Mouse (Mus musculus) embryonic facial prominence, embryonic 10.5 days (tissue): ENCODE data around the gene Gpr84. TPM values are rescaled to one million over a fixed set of nuclear protein-coding genes. Genes with fewer than 3 reads are reported as not detected.
"Not testable (repeated sequence)": the region's sequence is repeated elsewhere in the genome, so short reads cannot be mapped to it uniquely, and the experiment has no call there.

Experiments
- DNase-seq: peaks from one replicate; pipeline ENCODE4 v3.0.0-alpha.2; 2017; ENCODE audit warnings: low spot score
- H3K27ac ChIP-seq: fragments of 300-500 bp; sonication (generic); replicated peaks from 2 replicates; pipeline ENCODE4 v1.5.1; 2016; ENCODE audit warnings: mild to moderate bottlenecking
- H3K27me3 ChIP-seq: fragments of 300-500 bp; sonication (generic); replicated peaks from 2 replicates; pipeline ENCODE4 v1.6.1; 2016; ENCODE audit warnings: low read depth, mild to moderate bottlenecking; ENCODE audit not compliant: poor library complexity, severe bottlenecking
- H3K36me3 ChIP-seq: fragments of 300-500 bp; sonication (generic); replicated peaks from 2 replicates; pipeline ENCODE4 v1.6.1; 2016; ENCODE audit warnings: mild to moderate bottlenecking, moderate library complexity
- H3K4me1 ChIP-seq: fragments of 300-500 bp; sonication (generic); 2 replicates; pipeline ENCODE4 v1.6.1; 2016
- H3K4me3 ChIP-seq: fragments of 300-500 bp; sonication (generic); 2 replicates; pipeline ENCODE4 v1.5.1; 2016; ENCODE audit warnings: mild to moderate bottlenecking, moderate library complexity
- H3K9me3 ChIP-seq: fragments of 300-500 bp; sonication (generic); 2 replicates; pipeline ENCODE4 v1.6.1; 2016; ENCODE audit warnings: mild to moderate bottlenecking
- WGBS: fragments of 180-500 bp; shearing (Covaris S2); methylation state at CpG from one replicate; pipeline ENCODE4 v1.1.7; 2016; 5-methylcytosine and 5-hydroxymethylcytosine counted together
- polyA plus RNA-seq: library from polyadenylated mRNA; unstranded; fragments of >200 nt; fragmentation: Nextera tagmentation; extraction: Ambion mirVana; gene quantifications from 2 replicates; pipeline ENCODE4 v1.2.1, GENCODE M21; 2016

Gene Gpr84
- polyA plus RNA-seq, 1 experiment from 2014 or later, result 0.16 TPM

GRCm38 (mm10) chr15:103290417-103290816 is 20.0 kb downstream of the Gpr84 start:
- peak overlapping the region; percentile 51; the same call in 1 of the 2 replicates for H3K27ac ChIP-seq

GRCm38 (mm10) chr15:103289600-103289999 is 20.8 kb downstream of the Gpr84 start:
- 51% methylated on average over 5 of the region's 5 CpGs for WGBS
- no peak for DNase-seq
- Histone ChIP-seq H3K4me1 (peaks cover 23% of the 10 kb centered on the region), H3K27ac (no peak overlapping the region), H3K4me3 (no peak overlapping the region), H3K36me3 (peaks cover 72% of the 10 kb centered on the region), H3K27me3 (no peaks in the 10 kb centered on the region), H3K9me3 (no peaks in the 10 kb centered on the region)

More at GRCm38 (mm10) chr15:103290417-103290816, 20.0 kb downstream of the Gpr84 start:
- DNase-seq, result no peak
- H3K36me3 ChIP-seq, result peaks cover 73% of the 10 kb centered on the region
- H3K27me3 ChIP-seq, result no peaks in the 10 kb centered on the region
- no peak overlapping the region for H3K4me3 ChIP-seq
- peaks cover 26% of the 10 kb centered on the region for H3K4me1 ChIP-seq
- no peaks in the 10 kb centered on the region for H3K9me3 ChIP-seq
- WGBS, result 75% methylated on average over 6 of the region's 6 CpGs

GRCm38 (mm10) chr15:103285778-103286417 is 24.5 kb downstream of the Gpr84 start:
- no peaks in the 10 kb centered on the region for H3K9me3 ChIP-seq
- 0 out of 2 replicates have a peak overlapping the region, but pooled peaks have one; percentile 30 for H3K27ac ChIP-seq
- WGBS, result 91% methylated on average over 1 of the region's 1 CpGs
- DNase-seq, result no peak
- no peak overlapping the region for H3K4me3 ChIP-seq
- H3K4me1 ChIP-seq, result peaks cover 22% of the 10 kb centered on the region
- no peaks in the 10 kb centered on the region for H3K27me3 ChIP-seq
- H3K36me3 ChIP-seq, result peaks cover 40% of the 10 kb centered on the region

- H3K4me3 ChIP-seq, result no peak overlapping the region
- no peaks in the 10 kb centered on the region for H3K9me3 ChIP-seq
- no peaks in the 10 kb centered on the region for H3K27me3 ChIP-seq
- peaks cover 28% of the 10 kb centered on the region for H3K36me3 ChIP-seq
- H3K4me1 ChIP-seq, result peaks cover 11% of the 10 kb centered on the region
- H3K27ac ChIP-seq, result peak overlapping the region; percentile 48; the same call in 1 of the 2 replicates
- DNase-seq, result no peak
- 51% methylated on average over 2 of the region's 2 CpGs for WGBS
These were observed 25.8 kb downstream of the Gpr84 start for GRCm38 (mm10) chr15:103284647-103285046.

GRCm38 (mm10) chr15:103284066-103284465 is 26.3 kb downstream of the Gpr84 start:
- H3K4me1 ChIP-seq, result 0 out of 2 replicates have a peak, but pooled peaks cover 5% of the 10 kb centered on the region
- 59% methylated on average over 3 of the region's 3 CpGs for WGBS

GRCm38 (mm10) chr15:103281465-103282205 is 28.8 kb downstream of the Gpr84 start:
- 90% methylated on average over 3 of the region's 3 CpGs for WGBS
- H3K4me1 ChIP-seq, result peaks cover 17% of the 10 kb centered on the region
- no peak overlapping the region for H3K4me3 ChIP-seq
- H3K27me3 ChIP-seq, result no peaks in the 10 kb centered on the region
- DNase-seq, result no peak
- H3K27ac ChIP-seq, result no peak overlapping the region
- H3K9me3 ChIP-seq, result no peaks in the 10 kb centered on the region
- H3K36me3 ChIP-seq, result peaks cover 8% of the 10 kb centered on the region

More at GRCm38 (mm10) chr15:103284066-103284465, 26.3 kb downstream of the Gpr84 start:
- no peaks in the 10 kb centered on the region for H3K27me3 ChIP-seq
- H3K27ac ChIP-seq, result no peak overlapping the region
- H3K9me3 ChIP-seq, result no peaks in the 10 kb centered on the region
- peaks cover 22% of the 10 kb centered on the region for H3K36me3 ChIP-seq
- DNase-seq, result peak; percentile 71
- no peak overlapping the region for H3K4me3 ChIP-seq

- Histone ChIP-seq H3K4me1 (peaks cover 17% of the 10 kb centered on the region), H3K27me3 (no peaks in the 10 kb centered on the region), H3K9me3 (no peaks in the 10 kb centered on the region), H3K36me3 (peaks cover 5% of the 10 kb centered on the region), H3K27ac (no peak overlapping the region), H3K4me3 (no peak overlapping the region)
- 75% methylated on average over 3 of the region's 3 CpGs for WGBS
- peak; percentile 54 for DNase-seq
These were observed 29.5 kb downstream of the Gpr84 start for GRCm38 (mm10) chr15:103280817-103281464.

GRCm38 (mm10) chr15:103279750-103280149 is 30.7 kb downstream of the Gpr84 start:
- DNase-seq, result no peak
- peaks cover 5% of the 10 kb centered on the region for H3K36me3 ChIP-seq
- no peaks in the 10 kb centered on the region for H3K27me3 ChIP-seq
- H3K4me1 ChIP-seq, result peaks cover 15% of the 10 kb centered on the region
- H3K9me3 ChIP-seq, result no peaks in the 10 kb centered on the region
- no peak overlapping the region for H3K4me3 ChIP-seq
- no peak overlapping the region for H3K27ac ChIP-seq
- WGBS, result 67% methylated on average over 3 of the region's 3 CpGs

GRCm38 (mm10) chr15:103277949-103278348 is 32.5 kb downstream of the Gpr84 start:
- H3K27me3 ChIP-seq, result no peaks in the 10 kb centered on the region
- H3K27ac ChIP-seq, result no peak overlapping the region
- peaks cover 28% of the 10 kb centered on the region for H3K4me1 ChIP-seq
- no peak for DNase-seq
- peaks cover 5% of the 10 kb centered on the region for H3K36me3 ChIP-seq
- H3K4me3 ChIP-seq, result no peak overlapping the region
- H3K9me3 ChIP-seq, result no peaks in the 10 kb centered on the region
- WGBS, result 64% methylated on average over 7 of the region's 7 CpGs

GRCm38 (mm10) chr15:103275943-103276342 is 34.5 kb downstream of the Gpr84 start:
- not testable (repeated sequence) for H3K27me3 ChIP-seq, H3K27ac ChIP-seq, DNase-seq, H3K9me3 ChIP-seq, H3K4me3 ChIP-seq, H3K36me3 ChIP-seq
- WGBS, result 89% methylated on average over 3 of the region's 3 CpGs
- peaks cover 28% of the 10 kb centered on the region for H3K4me1 ChIP-seq

- peaks cover 23% of the 10 kb centered on the region for H3K4me1 ChIP-seq
- no peaks in the 10 kb centered on the region for H3K27me3 ChIP-seq
- peak within 1 kb of the TSS; percentile 89 for H3K27ac ChIP-seq
- under 1% methylated on average over 38 of the region's 38 CpGs for WGBS
- no peaks in the 10 kb centered on the region for H3K9me3 ChIP-seq
- peak; percentile 96 for DNase-seq
- peak within 1 kb of the TSS; percentile 91 for H3K4me3 ChIP-seq
- H3K36me3 ChIP-seq, result no peaks in the 10 kb centered on the region
These were observed 37.8 kb downstream of the Gpr84 start, which contains the start of gene Copz1 for GRCm38 (mm10) chr15:103272419-103273279. Copz1 (plus strand) TSS chr15:103272714.

GRCm38 (mm10) chr15:103268903-103269302 is 41.5 kb downstream of the Gpr84 start:
- DNase-seq, result no peak
- no peak overlapping the region for H3K27ac ChIP-seq
- no peaks in the 10 kb centered on the region for H3K9me3 ChIP-seq
- H3K4me1 ChIP-seq, result peaks cover 7% of the 10 kb centered on the region
- no peak overlapping the region for H3K4me3 ChIP-seq
- H3K27me3 ChIP-seq, result no peaks in the 10 kb centered on the region
- no peaks in the 10 kb centered on the region for H3K36me3 ChIP-seq
- 89% methylated on average over 4 of the region's 4 CpGs for WGBS
